Comparison of ENCODE assay signal across 8 mouse cellular contexts in the genomic region with DNA sequence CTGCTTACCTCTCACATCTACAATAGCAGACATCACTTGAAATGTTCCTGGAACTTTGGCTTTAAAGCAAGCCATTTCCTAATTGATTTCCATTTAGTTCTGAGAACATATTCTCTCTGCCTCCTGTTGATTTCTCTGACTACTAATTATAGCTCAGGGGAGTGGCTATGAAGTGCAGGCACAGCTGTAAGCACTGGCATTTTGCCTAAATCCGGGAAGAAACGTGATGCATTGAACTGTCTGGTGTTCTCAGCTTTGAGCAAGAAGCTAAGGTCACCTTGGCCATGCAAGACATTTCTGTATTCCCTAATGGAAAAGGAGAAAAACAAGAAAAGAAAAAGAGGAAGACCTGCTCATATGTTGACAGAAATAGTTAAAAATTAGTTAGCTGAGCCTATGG. TPM values are rescaled to one million over a fixed set of nuclear protein-coding genes. Genes with fewer than 3 reads are reported as not detected.
A peak's percentile ranks its signal among the peaks of the same experiment; 100 is the strongest.
DNase-seq lines count a peak whose midpoint lies in the region; ATAC-seq and TF ChIP-seq lines count a peak whose summit lies in the region.

No protein-coding gene starts in this region.

- H3K4me1 ChIP-seq in midbrain, embryonic 14.5 days (ENCODE audit: control insufficient read depth, insufficient read depth, low read length) = peaks cover 4% of the 10 kb centered on the region; the same call in 1 of the 2 replicates
- peaks cover 7% of the 10 kb centered on the region for H3K4me1 ChIP-seq in midbrain, embryonic 16.5 days (ENCODE audit: control insufficient read depth, insufficient read depth, low read length)

- no peak for ATAC-seq in midbrain, embryonic 14.5 days (ENCODE audit: low FRiP score, low TSS enrichment)
- ATAC-seq in midbrain, embryonic 16.5 days = no peak

- no peak for TF ChIP-seq POLR2A in myocyte (IDR thresholded peaks at IDR 0.05; ENCODE audit: insufficient read length, low read depth)

- WGBS in midbrain, embryonic 14.5 days = 24% methylated on average over 2 of the region's 2 CpGs
- 15% methylated on average over 2 of the region's 2 CpGs for WGBS in midbrain, embryonic 16.5 days

- H3K4me3 ChIP-seq in midbrain, embryonic 14.5 days (replicated peaks; ENCODE audit: low read depth, low read length) = no peak overlapping the region
- H3K4me3 ChIP-seq in midbrain, embryonic 16.5 days (ENCODE audit: low read depth, low read length) = no peak overlapping the region
- H3K4me3 ChIP-seq in myocyte = no peak overlapping the region

- H3K36me3 ChIP-seq in midbrain, embryonic 14.5 days (ENCODE audit: control insufficient read depth, insufficient read depth, low read length) = 0 out of 2 replicates have a peak, but pooled peaks cover 7% of the 10 kb centered on the region
- H3K36me3 ChIP-seq in midbrain, embryonic 16.5 days (ENCODE audit: control insufficient read depth, insufficient read depth, low read length) = no peaks in the 10 kb centered on the region
- H3K36me3 ChIP-seq in myocyte (ENCODE audit: control insufficient read depth, insufficient read depth) = no peaks in the 10 kb centered on the region

- H3K79me2 ChIP-seq in myocyte (ENCODE audit: control insufficient read depth, insufficient read depth) = no peaks in the 10 kb centered on the region

- no peaks in the 10 kb centered on the region for H3K9me3 ChIP-seq in midbrain, embryonic 14.5 days (ENCODE audit: control insufficient read depth, low read length)
- H3K9me3 ChIP-seq in midbrain, embryonic 16.5 days (replicated peaks; ENCODE audit: control insufficient read depth, low read length, poor library complexity, severe bottlenecking) = no peaks in the 10 kb centered on the region

- H3ac ChIP-seq in myocyte (ENCODE audit: control insufficient read depth, insufficient read length) = no peak overlapping the region

- no peak overlapping the region for H3K9ac ChIP-seq in midbrain, embryonic 14.5 days (replicated peaks; ENCODE audit: low read length)
- no peak overlapping the region for H3K9ac ChIP-seq in midbrain, embryonic 16.5 days (ENCODE audit: low read depth, low read length)

- intact Hi-C loops in heart, postnatal 14 days (cut with DNase I) = no loop called here

- peak; percentile 26 to 45 for DNase-seq in adrenal gland, postnatal 36 days
- DNase-seq in adrenal gland, adult 8-10 months = no peak
- DNase-seq in midbrain, embryonic 14.5 days = peak; percentile 66
- peak; percentile 46 to 72 for DNase-seq in heart, postnatal 14 days
- DNase-seq in T-cell, adult 2 months (ENCODE audit: low spot score) = no peak
- no peak for DNase-seq in layer of hippocampus, adult 18-20 months (ENCODE audit: low spot score in 2 of 2)

- no peak overlapping the region for H3K4me2 ChIP-seq in midbrain, embryonic 14.5 days (ENCODE audit: low read length)
- no peak overlapping the region for H3K4me2 ChIP-seq in midbrain, embryonic 16.5 days (ENCODE audit: low read length)
- H3K4me2 ChIP-seq in myocyte (ENCODE audit: low read depth) = peak overlapping the region; percentile 62

- H3K27ac ChIP-seq in midbrain, embryonic 14.5 days (replicated peaks; ENCODE audit: low read depth, low read length) = no peak overlapping the region
- no peak overlapping the region for H3K27ac ChIP-seq in midbrain, embryonic 16.5 days (ENCODE audit: low read length)

- H3K27me3 ChIP-seq in midbrain, embryonic 14.5 days (ENCODE audit: control insufficient read depth, insufficient read depth, low read length) = no peaks in the 10 kb centered on the region
- no peaks in the 10 kb centered on the region for H3K27me3 ChIP-seq in midbrain, embryonic 16.5 days (ENCODE audit: control insufficient read depth, insufficient read depth, low read depth, low read length)
- H3K27me3 ChIP-seq in myocyte (ENCODE audit: control insufficient read depth, insufficient read depth, insufficient read length) = no peaks in the 10 kb centered on the region

TF ChIP-seq in myocyte, 11 proteins besides CTCF, POLR2A, EP300 and RAD21:
- TF ChIP-seq MYOD1 (IDR thresholded peaks at IDR 0.05; ENCODE audit: control insufficient read depth in 1 of 3, insufficient read length in 2 of 3, low read depth in 2 of 3) = peak; percentile 82 to 90 (median 89)
- no peak for TF ChIP-seq TCF3 (IDR thresholded peaks at IDR 0.05; ENCODE audit: insufficient read length, low read depth)
- TF ChIP-seq E2F4 (IDR thresholded peaks at IDR 0.05; ENCODE audit: insufficient read depth) = no peak
- peak in 2 of 3 experiments; percentile 50 to 78 for TF ChIP-seq MYOG (IDR thresholded peaks at IDR 0.05; ENCODE audit: control insufficient read depth in 1 of 3, insufficient read depth in 1 of 3, insufficient read length in 2 of 3, low read depth in 2 of 3)
- no peak for TF ChIP-seq REST (IDR thresholded peaks at IDR 0.05; ENCODE audit: insufficient read depth, insufficient read length)
- peak; percentile 45 for TF ChIP-seq TCF12 (IDR thresholded peaks at IDR 0.05; ENCODE audit: insufficient read depth, poor library complexity, severe bottlenecking)
- no peak for TF ChIP-seq USF1 (IDR thresholded peaks at IDR 0.05; ENCODE audit: low read depth)
- no peak for TF ChIP-seq POLR2AphosphoS2 (IDR thresholded peaks at IDR 0.05; ENCODE audit: insufficient read length, low read depth)
- TF ChIP-seq SRF (IDR thresholded peaks at IDR 0.05; ENCODE audit: control insufficient read depth, insufficient read length, low read depth) = no peak
- no peak for TF ChIP-seq CEBPB (IDR thresholded peaks at IDR 0.05; ENCODE audit: insufficient read depth, poor library complexity, severe bottlenecking)
- TF ChIP-seq MAX (IDR thresholded peaks at IDR 0.05; ENCODE audit: low read depth) = no peak
TF ChIP-seq in myocyte: peak in this region for 3.

RNA-seq across cellular contexts. Expression of a gene that starts 33.6 kb away (rescaled TPM):
- 100 to 1,000 TPM; 431 to 435 TPM for total RNA-seq in adrenal gland, postnatal 36 days (2021)
- total RNA-seq in adrenal gland, adult 8-10 months (2022) = 100 to 1,000 TPM; 380 to 518 (median 475) TPM
- 351 and 564 TPM in 2 replicates for polyA plus RNA-seq in midbrain, embryonic 14.5 days (2014; fragmentation: Nextera tagmentation; extraction: Ambion mirVana)
- 393 and 436 TPM in 2 replicates for polyA plus RNA-seq in midbrain, embryonic 16.5 days (2015; fragmentation: Nextera tagmentation; extraction: Ambion mirVana)
- total RNA-seq in heart, postnatal 14 days (2021) = 100 to 1,000 TPM; 405 to 416 TPM
- polyA plus RNA-seq in myocyte (2012; fragmentation: generic; extraction: Trizol) = 195 TPM
- total RNA-seq in layer of hippocampus, adult 18-20 months (2021) = 100 to 1,000 TPM; 283 to 296 TPM

Comparison
In these comparisons a context has a peak if more than half of its experiments do, and no peak if none do; other contexts are left out.
1. DNase-seq: peak in adrenal gland, postnatal 36 days (2 of 2), midbrain, embryonic 14.5 days (single experiment) and heart, postnatal 14 days (2 of 2); none in adrenal gland, adult 8-10 months (single experiment), T-cell, adult 2 months (single experiment) and layer of hippocampus, adult 18-20 months (0 of 2).